Mouse (Mus musculus): ENCODE measurements around the gene Dnajb8. TPM values are rescaled to one million over a fixed set of nuclear protein-coding genes. Genes with fewer than 3 reads are reported as not detected.

Gene Dnajb8
- polyA plus RNA-seq, 1 experiment from 2014 or later: not detected

- no peak for ATAC-seq (ENCODE audit: low FRiP score, low read depth)
- H3K27me3 ChIP-seq (replicated peaks): peaks cover 100% of the 10 kb centered on the region
- no peaks in the 10 kb centered on the region for H3K9me3 ChIP-seq
- 4% methylated on average over 15 of the region's 15 CpGs for WGBS
- H3K4me2 ChIP-seq (replicated peaks): no peak overlapping the region
- no peak overlapping the region for H3K9ac ChIP-seq
- H3K36me3 ChIP-seq: no peaks in the 10 kb centered on the region
- no peak overlapping the region for H3K27ac ChIP-seq
- peaks cover 26% of the 10 kb centered on the region for H3K4me1 ChIP-seq
- H3K4me3 ChIP-seq: no peak overlapping the region
These were observed 20.0 kb upstream of the Dnajb8 start for GRCm38 (mm10) chr6:88201926-88202700.

GRCm38 (mm10) chr6:88202921-88203690 lies 19.0 kb upstream of the Dnajb8 start:
- H3K9me3 ChIP-seq: no peaks in the 10 kb centered on the region
- peaks cover 18% of the 10 kb centered on the region for H3K4me1 ChIP-seq
- peaks cover 98% of the 10 kb centered on the region for H3K27me3 ChIP-seq (replicated peaks)
- no peak overlapping the region for H3K9ac ChIP-seq
- no peak overlapping the region for H3K27ac ChIP-seq
- ATAC-seq (ENCODE audit: low FRiP score, low read depth): 0 out of 2 replicates have a peak, but pooled peaks have one; percentile 36
- WGBS: 1% methylated on average over 24 of the region's 24 CpGs
- no peaks in the 10 kb centered on the region for H3K36me3 ChIP-seq
- no peak overlapping the region for H3K4me3 ChIP-seq
- no peak overlapping the region; the same call in 1 of the 2 replicates for H3K4me2 ChIP-seq (replicated peaks)

DNA sequence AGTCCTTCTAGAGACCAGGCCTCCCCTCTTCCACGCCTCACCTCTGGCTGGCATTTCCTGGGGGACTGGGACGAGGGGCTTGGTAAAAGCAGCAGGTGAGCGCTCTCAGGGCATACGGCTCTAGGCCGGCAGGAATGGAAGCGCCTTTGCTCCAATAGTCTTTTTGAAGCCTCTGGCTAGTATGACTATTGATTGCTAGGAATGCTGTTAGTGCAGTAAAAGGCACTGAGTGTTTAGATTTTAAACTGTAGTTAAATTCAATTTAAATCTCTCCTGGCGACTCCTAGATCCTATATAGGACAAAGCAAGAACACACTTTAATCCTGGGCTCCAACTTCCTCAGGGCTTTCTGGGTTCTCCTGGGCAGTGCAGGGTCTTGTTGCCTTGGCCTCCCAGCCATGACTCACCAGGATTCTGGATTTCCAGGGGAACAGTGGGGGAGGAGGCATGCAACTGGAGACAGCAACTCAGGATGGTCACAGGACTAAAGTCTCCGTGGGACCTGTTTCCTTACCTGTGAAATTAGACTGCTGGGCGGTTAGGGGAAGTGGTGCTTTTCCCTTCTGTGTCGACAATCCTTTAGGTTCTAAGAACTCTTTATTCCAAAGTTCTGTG lies 18.2 kb upstream of the Dnajb8 start:
- Histone ChIP-seq H3K27me3 (replicated peaks) (peaks cover 93% of the 10 kb centered on the region), H3K9ac (no peak overlapping the region), H3K4me3 (no peak overlapping the region), H3K4me2 (replicated peaks) (no peak overlapping the region; the same call in 1 of the 2 replicates), H3K9me3 (no peaks in the 10 kb centered on the region), H3K27ac (no peak overlapping the region), H3K36me3 (no peaks in the 10 kb centered on the region), H3K4me1 (peaks cover 10% of the 10 kb centered on the region; the same call in 1 of the 2 replicates)
- ATAC-seq (ENCODE audit: low FRiP score, low read depth): no peak
- 4% methylated on average over 10 of the region's 10 CpGs for WGBS

DNA sequence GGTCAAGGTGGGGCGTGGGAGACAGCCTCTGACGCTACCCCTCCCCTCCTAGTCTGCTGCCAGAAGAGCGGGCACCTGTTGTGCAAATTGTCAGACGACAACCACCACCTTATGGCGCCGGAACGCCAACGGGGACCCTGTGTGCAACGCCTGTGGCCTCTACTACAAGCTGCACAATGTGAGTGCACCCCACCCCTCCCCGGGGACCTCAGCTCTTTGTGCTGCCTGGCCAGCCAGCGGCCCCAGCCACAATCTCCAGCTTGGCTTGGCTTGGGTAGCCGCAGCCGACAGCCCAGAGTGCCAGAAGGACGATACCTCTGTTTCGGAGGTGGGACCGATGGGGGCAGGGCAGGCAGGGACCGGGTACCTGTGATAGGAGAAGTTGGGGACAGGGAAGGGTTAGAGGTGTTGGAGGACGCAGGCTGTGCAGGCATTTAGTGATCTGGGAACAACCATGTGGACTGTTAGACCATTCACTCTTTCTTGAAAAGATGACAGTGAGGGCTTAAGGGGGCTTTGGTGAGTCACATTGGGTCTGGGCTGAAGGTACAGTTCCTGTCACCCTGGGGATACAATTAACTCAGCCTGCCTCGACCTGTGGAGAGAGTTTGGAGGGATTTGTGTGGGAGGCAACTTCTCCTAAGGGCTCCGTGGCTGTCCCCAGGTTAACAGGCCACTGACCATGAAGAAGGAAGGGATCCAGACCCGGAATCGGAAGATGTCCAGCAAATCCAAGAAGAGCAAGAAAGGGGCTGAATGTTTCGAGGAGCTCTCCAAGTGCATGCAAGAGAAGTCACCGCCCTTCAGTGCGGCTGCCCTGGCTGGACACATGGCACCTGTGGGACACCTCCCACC lies 17.3 kb upstream of the Dnajb8 start:
- H3K27me3 ChIP-seq (replicated peaks): peaks cover 93% of the 10 kb centered on the region
- H3K27ac ChIP-seq: no peak overlapping the region
- 4% methylated on average over 25 of the region's 25 CpGs for WGBS
- no peak overlapping the region for H3K9ac ChIP-seq
- no peak overlapping the region for H3K4me2 ChIP-seq (replicated peaks)
- no peak overlapping the region for H3K4me3 ChIP-seq
- no peaks in the 10 kb centered on the region for H3K9me3 ChIP-seq
- H3K4me1 ChIP-seq: peaks cover 5% of the 10 kb centered on the region; the same call in 1 of the 2 replicates
- no peaks in the 10 kb centered on the region for H3K36me3 ChIP-seq
- 0 out of 2 replicates have a peak, but pooled peaks have one; percentile 11 for ATAC-seq (ENCODE audit: low FRiP score, low read depth)

- ATAC-seq (ENCODE audit: low FRiP score, low read depth): 0 out of 2 replicates have a peak, but pooled peaks have one; percentile 13
- H3K36me3 ChIP-seq: no peaks in the 10 kb centered on the region
- H3K4me3 ChIP-seq: no peak overlapping the region
- no peak overlapping the region for H3K4me2 ChIP-seq (replicated peaks)
- peaks cover 91% of the 10 kb centered on the region for H3K27me3 ChIP-seq (replicated peaks)
- peaks cover 4% of the 10 kb centered on the region; the same call in 1 of the 2 replicates for H3K4me1 ChIP-seq
- H3K9ac ChIP-seq: no peak overlapping the region
- H3K27ac ChIP-seq: no peak overlapping the region
- WGBS: 9% methylated on average over 7 of the region's 7 CpGs
- H3K9me3 ChIP-seq: no peaks in the 10 kb centered on the region
These were observed 16.7 kb upstream of the Dnajb8 start for GRCm38 (mm10) chr6:88205386-88205700.

GRCm38 (mm10) chr6:88205937-88206336 lies 16.1 kb upstream of the Dnajb8 start:
- Histone ChIP-seq H3K4me1 (peaks cover 4% of the 10 kb centered on the region; the same call in 1 of the 2 replicates), H3K27ac (no peak overlapping the region), H3K36me3 (no peaks in the 10 kb centered on the region), H3K27me3 (replicated peaks) (peaks cover 85% of the 10 kb centered on the region), H3K4me3 (no peak overlapping the region), H3K9me3 (no peaks in the 10 kb centered on the region), H3K4me2 (replicated peaks) (no peak overlapping the region), H3K9ac (no peak overlapping the region)
- no peak for ATAC-seq (ENCODE audit: low FRiP score, low read depth)
- 10% methylated on average over 9 of the region's 9 CpGs for WGBS

DNA sequence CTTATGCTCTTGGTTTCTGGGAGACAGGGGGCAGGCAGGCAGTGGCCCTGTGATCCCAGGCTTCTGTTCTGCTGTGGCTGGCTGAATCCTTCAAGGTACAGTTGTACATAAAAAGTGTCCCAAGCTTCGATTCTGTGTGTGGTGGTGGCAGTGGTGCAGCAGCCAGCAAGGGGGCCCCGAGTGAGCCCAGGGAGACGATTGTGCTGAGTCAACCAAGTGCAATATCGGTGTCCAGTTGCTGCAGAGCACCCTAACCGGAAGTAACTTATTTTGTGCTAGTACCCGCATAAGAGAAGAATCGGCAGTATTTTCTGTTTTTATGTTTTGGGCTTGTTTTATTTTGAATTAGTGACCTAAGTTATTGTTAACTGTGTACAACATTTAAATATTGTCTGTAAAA lies 15.5 kb upstream of the Dnajb8 start:
- Histone ChIP-seq H3K9ac (no peak overlapping the region), H3K36me3 (no peaks in the 10 kb centered on the region), H3K9me3 (no peaks in the 10 kb centered on the region), H3K27ac (no peak overlapping the region), H3K4me3 (no peak overlapping the region), H3K27me3 (replicated peaks) (peaks cover 79% of the 10 kb centered on the region), H3K4me1 (peaks cover 4% of the 10 kb centered on the region; the same call in 1 of the 2 replicates), H3K4me2 (replicated peaks) (no peak overlapping the region)
- WGBS: 51% methylated on average over 7 of the region's 7 CpGs
- ATAC-seq (ENCODE audit: low FRiP score, low read depth): no peak

GRCm38 (mm10) chr6:88207403-88208033 lies 14.6 kb upstream of the Dnajb8 start:
- no peak for ATAC-seq (ENCODE audit: low FRiP score, low read depth)
- WGBS: 83% methylated on average over 10 of the region's 10 CpGs

GRCm38 (mm10) chr6:88208321-88208720 lies 13.7 kb upstream of the Dnajb8 start:
- Histone ChIP-seq H3K9ac (no peak overlapping the region), H3K36me3 (no peaks in the 10 kb centered on the region), H3K4me2 (replicated peaks) (no peak overlapping the region), H3K9me3 (no peaks in the 10 kb centered on the region), H3K27ac (no peak overlapping the region), H3K27me3 (replicated peaks) (peaks cover 66% of the 10 kb centered on the region), H3K4me3 (no peak overlapping the region), H3K4me1 (peaks cover 4% of the 10 kb centered on the region; the same call in 1 of the 2 replicates)
- WGBS: 88% methylated on average over 3 of the region's 3 CpGs
- ATAC-seq (ENCODE audit: low FRiP score, low read depth): no peak

More at GRCm38 (mm10) chr6:88207403-88208033, 14.6 kb upstream of the Dnajb8 start:
- Histone ChIP-seq H3K27me3 (replicated peaks) (peaks cover 70% of the 10 kb centered on the region), H3K27ac (no peak overlapping the region), H3K36me3 (no peaks in the 10 kb centered on the region), H3K9me3 (no peaks in the 10 kb centered on the region), H3K9ac (no peak overlapping the region), H3K4me1 (peaks cover 4% of the 10 kb centered on the region; the same call in 1 of the 2 replicates), H3K4me3 (no peak overlapping the region), H3K4me2 (replicated peaks) (no peak overlapping the region)

GRCm38 (mm10) chr6:88209453-88209852 lies 12.6 kb upstream of the Dnajb8 start:
- no peak overlapping the region for H3K4me2 ChIP-seq (replicated peaks)
- no peak for ATAC-seq (ENCODE audit: low FRiP score, low read depth)
- peaks cover 55% of the 10 kb centered on the region for H3K27me3 ChIP-seq (replicated peaks)
- WGBS: 83% methylated on average over 5 of the region's 5 CpGs
- no peaks in the 10 kb centered on the region; the same call in 1 of the 2 replicates for H3K4me1 ChIP-seq
- H3K27ac ChIP-seq: no peak overlapping the region
- no peaks in the 10 kb centered on the region for H3K36me3 ChIP-seq
- H3K9me3 ChIP-seq: no peaks in the 10 kb centered on the region
- H3K4me3 ChIP-seq: no peak overlapping the region
- H3K9ac ChIP-seq: no peak overlapping the region

- 64% methylated on average over 3 of the region's 3 CpGs for WGBS
- Histone ChIP-seq H3K4me3 (no peak overlapping the region), H3K27me3 (replicated peaks) (peaks cover 48% of the 10 kb centered on the region), H3K27ac (no peak overlapping the region), H3K9ac (no peak overlapping the region), H3K4me1 (no peaks in the 10 kb centered on the region), H3K4me2 (replicated peaks) (no peak overlapping the region), H3K36me3 (no peaks in the 10 kb centered on the region), H3K9me3 (no peaks in the 10 kb centered on the region)
- ATAC-seq (ENCODE audit: low FRiP score, low read depth): no peak
These were observed 11.9 kb upstream of the Dnajb8 start for GRCm38 (mm10) chr6:88210182-88210581.

Measured in neural tube, embryonic 12.5 days (tissue).